Mouse (Mus musculus) heart, postnatal 0 days (tissue): ENCODE measurements at regions not wholly inside any gene's neighbourhood (a gene's known extent, or its start where the extent isn't known, plus 50 kb on each side); places are given as distances from the start of the nearest gene placed in this dataset.
A peak's percentile ranks its signal among the peaks of the same experiment; 100 is the strongest.

ENCODE experiments used
- ATAC-seq: fragments of 200-750 bp; cut with Nextera tagmentation; 2 replicates; pipeline ENCODE4 v1.8.0; 2017; ENCODE audit warnings: low read depth, moderate number of reproducible peaks, moderate library complexity; ENCODE audit not compliant: insufficient read depth
- DNase-seq: peaks from one replicate; pipeline ENCODE4 v3.0.0-alpha.2; 2016; ENCODE audit warnings: low spot score
- H3K27ac ChIP-seq: fragments of 300-500 bp; sonication (generic); 2 replicates; pipeline ENCODE4 v1.5.1; 2014; ENCODE audit warnings: low read depth, mild to moderate bottlenecking
- H3K27me3 ChIP-seq: fragments of 300-500 bp; sonication (generic); 2 replicates; pipeline ENCODE4 v1.6.1; 2014; ENCODE audit warnings: low read length, mixed read lengths; ENCODE audit not compliant: control insufficient read depth, insufficient read depth
- H3K36me3 ChIP-seq: fragments of 300-500 bp; sonication (generic); replicated peaks from 2 replicates; pipeline ENCODE4 v1.6.1; 2014; ENCODE audit warnings: low read length, mixed read lengths; ENCODE audit not compliant: control insufficient read depth, insufficient read depth
- H3K4me1 ChIP-seq: fragments of 300-500 bp; sonication (generic); 2 replicates; pipeline ENCODE4 v1.6.1; 2014; ENCODE audit warnings: antibody characterized with exemption; ENCODE audit not compliant: control insufficient read depth, insufficient read depth
- H3K4me2 ChIP-seq: fragments of 300-500 bp; sonication (generic); 2 replicates; pipeline ENCODE4 v1.6.1; 2014; ENCODE audit warnings: low read depth, mild to moderate bottlenecking, low read length, moderate library complexity
- H3K4me3 ChIP-seq: fragments of 300-500 bp; sonication (generic); 2 replicates; pipeline ENCODE4 v1.5.1; 2014; ENCODE audit warnings: low read depth, low read length
- H3K9ac ChIP-seq: fragments of 300-500 bp; sonication (generic); replicated peaks from 2 replicates; pipeline ENCODE4 v1.6.1; 2014; ENCODE audit warnings: low read depth, low read length, mixed read lengths
- H3K9me3 ChIP-seq: fragments of 300-500 bp; sonication (generic); replicated peaks from 2 replicates; pipeline ENCODE4 v1.6.1; 2016; ENCODE audit warnings: low read length; ENCODE audit not compliant: control insufficient read depth
- CTCF ChIP-seq: IDR thresholded peaks from 2 replicates; pipeline ENCODE4 v1.5.1; 2016; ENCODE audit warnings: antibody characterized with exemption, control low read depth, low read depth
- EP300 ChIP-seq: IDR thresholded peaks from 2 replicates; pipeline ENCODE4 v1.6.1; 2016; ENCODE audit warnings: antibody characterized with exemption, low read depth
- WGBS: fragments of 180-500 bp; shearing (Covaris S2); extraction: QIAGEN DNeasy Blood & Tissue Kit; methylation state at CpG from one replicate; pipeline ENCODE4 v1.1.7; 2014; 5-methylcytosine and 5-hydroxymethylcytosine counted together

DNA sequence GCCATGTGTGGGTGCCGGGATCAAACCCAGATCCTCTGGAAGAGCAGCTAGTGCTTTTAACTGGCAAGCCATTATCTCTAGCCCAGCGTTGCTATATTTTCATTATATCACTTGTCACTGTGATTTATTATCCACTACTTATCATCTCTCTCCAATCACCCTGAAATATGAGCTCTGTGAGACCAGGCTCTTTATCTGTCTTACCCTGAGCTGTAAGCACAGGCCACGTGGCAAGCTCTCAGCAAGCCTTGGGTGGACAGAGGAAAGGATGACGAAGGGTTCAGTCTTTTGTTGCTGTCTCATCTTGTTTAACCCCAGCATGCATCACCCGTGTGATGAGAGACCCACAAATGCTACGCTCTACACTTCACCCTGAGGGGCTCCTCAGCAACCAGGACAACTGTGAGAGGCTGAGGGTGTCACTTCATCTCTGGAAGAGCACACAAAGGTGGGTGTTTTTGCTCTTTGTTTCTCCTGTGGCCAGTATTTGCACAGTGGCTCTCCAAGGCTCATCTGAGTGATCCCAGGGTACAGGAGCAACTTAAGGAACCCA is 90.9 kb downstream of the Cdc7 start:
- H3K27me3 ChIP-seq: no peaks in the 10 kb centered on the region
- no peaks in the 10 kb centered on the region for H3K9me3 ChIP-seq
- H3K9ac ChIP-seq: no peak overlapping the region
- no peaks in the 10 kb centered on the region for H3K36me3 ChIP-seq
- WGBS: 23% methylated on average over 6 of the region's 6 CpGs
- DNase-seq: peak; percentile 27
- H3K4me3 ChIP-seq: no peak overlapping the region
- H3K27ac ChIP-seq: peak overlapping the region; percentile 51; the same call in 1 of the 2 replicates
- ATAC-seq: 0 out of 2 replicates have a peak, but pooled peaks have one; percentile 22
- no peak overlapping the region for H3K4me2 ChIP-seq
- H3K4me1 ChIP-seq: peaks cover 8% of the 10 kb centered on the region; the same call in 1 of the 2 replicates
- no peak for TF ChIP-seq EP300
- TF ChIP-seq CTCF: no peak

DNA sequence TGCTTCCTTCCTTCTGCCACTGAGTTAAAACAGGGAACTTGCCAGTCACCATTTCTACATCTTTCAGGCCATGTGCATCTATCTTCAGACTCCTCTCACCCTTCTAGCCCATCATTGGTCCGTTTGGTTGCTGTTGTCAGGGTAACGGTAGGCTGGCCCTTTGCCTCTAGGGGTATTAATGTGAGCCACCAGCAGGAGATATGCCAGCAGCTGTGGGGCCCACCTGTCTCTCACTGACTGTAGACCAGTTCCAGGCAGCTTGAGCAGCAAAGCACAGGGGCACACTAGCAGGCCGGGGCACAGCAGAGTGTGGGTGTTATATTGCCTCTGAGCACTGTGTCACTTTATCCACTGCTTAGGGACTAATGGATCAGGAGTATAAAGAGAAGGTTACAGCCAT is 91.3 kb downstream of the Cdc7 start:
- DNase-seq (peak; percentile 33), ATAC-seq (peak; percentile 62; the same call in 1 of the 2 replicates)
- Histone ChIP-seq H3K36me3 (no peaks in the 10 kb centered on the region), H3K27me3 (no peaks in the 10 kb centered on the region), H3K4me2 (no peak overlapping the region), H3K4me3 (no peak overlapping the region), H3K27ac (peak overlapping the region; percentile 51; the same call in 1 of the 2 replicates), H3K9ac (no peak overlapping the region), H3K4me1 (peaks cover 8% of the 10 kb centered on the region; the same call in 1 of the 2 replicates), H3K9me3 (no peaks in the 10 kb centered on the region)
- 39% methylated on average over 3 of the region's 3 CpGs for WGBS
- TF ChIP-seq CTCF (0 out of 2 replicates have a peak, but pooled peaks have one; percentile 5), EP300 (no peak)
